Mouse (Mus musculus) spleen, adult 2 months (tissue): ENCODE data around the gene Schip1.

Source experiments
- CTCF ChIP-seq: fragments of 200-500 bp; IDR thresholded peaks from 2 replicates; pipeline ENCODE4 v1.5.1; 2011; ENCODE audit warnings: mild to moderate bottlenecking, inconsistent platforms; ENCODE audit not compliant: insufficient read depth, insufficient read length, insufficient replicate concordance; ENCODE audit errors: extremely low read depth
- POLR2A ChIP-seq: fragments of 200-500 bp; IDR thresholded peaks from 2 replicates; pipeline ENCODE4 v1.6.1; 2011; ENCODE audit warnings: low read depth, low read length, inconsistent platforms

DNA sequence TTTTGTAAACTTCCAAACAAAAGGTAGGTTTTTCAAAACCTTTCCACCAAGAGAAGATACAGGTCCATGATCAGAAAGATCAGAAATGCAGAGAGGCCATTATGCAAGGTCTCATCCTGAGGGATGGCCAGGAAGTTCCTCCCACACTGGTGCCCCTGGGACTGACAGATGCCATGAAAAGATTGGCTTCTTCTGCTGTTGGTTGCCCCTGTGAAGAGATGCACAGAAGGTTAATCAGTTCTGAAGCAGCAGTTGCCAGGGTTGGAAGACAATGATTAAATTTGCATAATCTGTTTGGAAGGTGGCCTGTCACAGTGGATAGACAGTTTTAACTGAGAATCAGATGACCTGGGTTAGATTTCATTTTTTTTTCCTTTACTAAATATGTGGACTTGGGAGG is 319.1 kb downstream of the Schip1 start:
- no peak for TF ChIP-seq CTCF
- TF ChIP-seq POLR2A = no peak
